Mouse (Mus musculus) limb, embryonic 15.5 days (tissue): ENCODE results near the gene Trmt10b. TPM values are rescaled to one million over a fixed set of nuclear protein-coding genes. Genes with fewer than 3 reads are reported as not detected.
A peak's percentile ranks its signal among the peaks of the same experiment; 100 is the strongest.

Experiments used
- ATAC-seq: fragments of 200-750 bp; cut with Nextera tagmentation; 2 replicates; pipeline ENCODE4 v1.8.0; 2017; ENCODE audit warnings: low read depth, moderate TSS enrichment; ENCODE audit not compliant: insufficient number of reproducible peaks, low FRiP score, low TSS enrichment
- H3K27ac ChIP-seq: fragments of 300-500 bp; sonication (generic); 2 replicates; pipeline ENCODE4 v1.5.1; 2015; ENCODE audit warnings: moderate library complexity, mild to moderate bottlenecking, inconsistent platforms
- H3K27me3 ChIP-seq: fragments of 300-500 bp; sonication (generic); 2 replicates; pipeline ENCODE4 v1.6.1; 2015; ENCODE audit warnings: inconsistent platforms
- H3K36me3 ChIP-seq: fragments of 300-500 bp; sonication (generic); 2 replicates; pipeline ENCODE4 v1.6.1; 2015; ENCODE audit warnings: inconsistent platforms
- H3K4me1 ChIP-seq: fragments of 300-500 bp; sonication (generic); 2 replicates; pipeline ENCODE4 v1.6.1; 2015; ENCODE audit warnings: inconsistent platforms
- H3K4me2 ChIP-seq: fragments of 300-500 bp; sonication (generic); 2 replicates; pipeline ENCODE4 v1.6.1; 2015; ENCODE audit warnings: mild to moderate bottlenecking, inconsistent platforms
- H3K4me3 ChIP-seq: fragments of 300-500 bp; sonication (generic); 2 replicates; pipeline ENCODE4 v1.5.1; 2015; ENCODE audit warnings: mild to moderate bottlenecking, inconsistent platforms
- H3K9ac ChIP-seq: fragments of 300-500 bp; sonication (generic); 2 replicates; pipeline ENCODE4 v1.6.1; 2015; ENCODE audit warnings: inconsistent platforms
- H3K9me3 ChIP-seq: fragments of 300-500 bp; sonication (generic); 2 replicates; pipeline ENCODE4 v1.6.1; 2016; ENCODE audit warnings: inconsistent platforms
- WGBS: fragments of 180-500 bp; shearing (Covaris S2); methylation state at CpG from one replicate; pipeline ENCODE4 v1.1.7; 2015; 5-methylcytosine and 5-hydroxymethylcytosine counted together
- polyA plus RNA-seq: library from polyadenylated mRNA; unstranded; fragments of >200 nt; fragmentation: Nextera tagmentation; extraction: Ambion mirVana; gene quantifications from 2 replicates; pipeline ENCODE4 v1.2.1, GENCODE M21; 2015

Gene Trmt10b
- 14.4 and 16.7 TPM in 2 replicates for polyA plus RNA-seq

DNA sequence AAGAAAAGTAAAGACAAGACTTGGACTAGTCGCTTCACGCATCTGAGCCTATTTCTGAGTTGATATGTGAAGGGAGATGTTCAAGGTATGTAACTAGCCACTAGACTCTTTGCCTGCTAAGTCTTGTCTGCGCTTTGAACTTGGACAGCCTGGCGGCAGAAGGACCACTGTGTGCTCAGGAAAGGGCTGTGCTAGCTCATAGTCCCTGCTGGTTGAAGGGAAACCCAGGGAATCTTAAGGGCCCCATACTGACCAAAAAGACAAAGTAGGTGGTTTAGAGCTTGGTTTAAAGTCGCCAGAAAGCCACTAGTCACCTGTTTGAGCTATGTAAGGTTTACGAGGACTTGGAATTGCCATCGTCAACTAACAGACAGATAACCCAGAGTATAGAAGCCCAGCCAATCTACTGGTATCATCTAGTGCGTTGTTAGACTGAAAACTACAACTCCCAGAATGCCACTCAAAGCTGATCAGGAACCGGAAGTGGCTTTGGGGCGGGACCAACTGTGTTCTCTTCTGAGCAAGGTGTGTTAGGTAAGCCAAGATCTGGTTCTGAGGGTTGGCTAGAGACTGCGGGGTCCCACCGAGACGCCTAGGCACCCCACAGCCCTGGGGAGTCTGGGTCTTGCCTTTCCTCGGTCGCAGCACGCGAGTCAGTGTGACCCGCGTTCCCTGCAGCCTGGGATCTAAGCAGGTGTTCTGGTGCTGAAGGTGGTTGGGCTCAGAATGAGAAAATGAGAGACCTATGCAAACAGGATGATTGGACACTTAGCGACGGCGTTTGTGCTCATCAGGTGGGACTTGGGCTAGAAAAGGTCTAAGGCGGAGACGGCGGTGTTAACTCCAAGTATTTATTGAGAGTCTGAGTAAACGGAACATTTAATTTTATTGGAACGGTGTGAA, at the start of gene Trmt10b:
Gene Trmt10b, plus strand, starts transcription at position 466 of the 903 bp plus-strand sequence.
- H3K36me3 ChIP-seq: peaks cover 18% of the 10 kb centered on the region
- peak within 1 kb of the TSS; percentile 66 for H3K4me2 ChIP-seq
- H3K9me3 ChIP-seq: no peaks in the 10 kb centered on the region
- peak within 1 kb of the TSS; percentile 83 for H3K4me3 ChIP-seq
- WGBS: 19% methylated on average over 27 of the region's 27 CpGs
- no peak for ATAC-seq
- no peaks in the 10 kb centered on the region for H3K27me3 ChIP-seq
- H3K9ac ChIP-seq: peak within 1 kb of the TSS; percentile 67
- H3K4me1 ChIP-seq: peaks cover 11% of the 10 kb centered on the region
- no peak within 1 kb of the TSS for H3K27ac ChIP-seq

DNA sequence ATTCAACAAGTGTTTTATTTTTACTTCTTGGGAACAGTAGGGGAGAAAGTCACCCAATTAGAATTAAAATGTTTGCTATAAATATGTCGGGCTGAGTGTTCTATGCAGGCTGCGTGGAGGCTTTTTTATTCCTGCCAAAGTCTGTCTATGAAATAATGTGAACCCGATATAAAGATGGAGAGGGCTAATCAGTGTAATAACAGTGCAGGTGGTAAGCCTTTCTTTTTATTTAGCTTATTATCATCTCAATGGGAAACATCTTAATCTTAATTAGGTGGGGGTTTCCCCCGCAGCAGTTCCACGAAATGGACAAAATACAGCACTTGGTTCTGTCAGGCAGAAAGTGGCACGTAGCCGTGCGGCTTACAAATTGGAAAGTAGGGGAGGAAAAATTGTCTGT, 45.7 kb upstream of the Trmt10b start:
- Histone ChIP-seq H3K27ac (no peak overlapping the region), H3K27me3 (no peaks in the 10 kb centered on the region), H3K4me3 (no peak overlapping the region), H3K9me3 (no peaks in the 10 kb centered on the region), H3K4me1 (peaks cover 13% of the 10 kb centered on the region), H3K9ac (no peak overlapping the region), H3K36me3 (no peaks in the 10 kb centered on the region), H3K4me2 (no peak overlapping the region)
- WGBS: 72% methylated on average over 8 of the region's 8 CpGs
- ATAC-seq: no peak

DNA sequence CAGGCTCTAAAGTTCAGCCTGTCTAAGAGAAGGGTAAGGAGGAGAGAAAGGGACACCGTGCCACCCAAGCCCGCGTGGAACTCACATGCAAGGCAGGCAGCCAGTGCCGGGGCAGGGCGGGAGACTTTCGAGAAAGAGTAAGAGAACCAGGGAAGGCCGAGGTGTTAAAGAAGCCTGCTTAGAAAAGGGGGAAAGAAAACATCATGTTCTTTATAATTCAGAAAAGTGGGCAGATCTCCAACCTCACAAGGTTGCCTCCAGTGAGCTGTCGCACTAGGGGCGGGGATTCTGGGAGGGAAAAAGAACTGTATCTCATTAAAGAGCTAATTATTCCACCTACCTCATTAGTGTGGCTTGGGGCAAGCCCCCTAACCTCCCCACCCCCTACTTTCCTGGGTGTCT, 44.1 kb upstream of the Trmt10b start:
- Histone ChIP-seq H3K27ac (no peak overlapping the region), H3K27me3 (no peaks in the 10 kb centered on the region), H3K9ac (no peak overlapping the region), H3K4me1 (peaks cover 13% of the 10 kb centered on the region), H3K9me3 (no peaks in the 10 kb centered on the region), H3K4me3 (no peak overlapping the region), H3K36me3 (no peaks in the 10 kb centered on the region), H3K4me2 (no peak overlapping the region)
- ATAC-seq: no peak
- 29% methylated on average over 9 of the region's 9 CpGs for WGBS

DNA sequence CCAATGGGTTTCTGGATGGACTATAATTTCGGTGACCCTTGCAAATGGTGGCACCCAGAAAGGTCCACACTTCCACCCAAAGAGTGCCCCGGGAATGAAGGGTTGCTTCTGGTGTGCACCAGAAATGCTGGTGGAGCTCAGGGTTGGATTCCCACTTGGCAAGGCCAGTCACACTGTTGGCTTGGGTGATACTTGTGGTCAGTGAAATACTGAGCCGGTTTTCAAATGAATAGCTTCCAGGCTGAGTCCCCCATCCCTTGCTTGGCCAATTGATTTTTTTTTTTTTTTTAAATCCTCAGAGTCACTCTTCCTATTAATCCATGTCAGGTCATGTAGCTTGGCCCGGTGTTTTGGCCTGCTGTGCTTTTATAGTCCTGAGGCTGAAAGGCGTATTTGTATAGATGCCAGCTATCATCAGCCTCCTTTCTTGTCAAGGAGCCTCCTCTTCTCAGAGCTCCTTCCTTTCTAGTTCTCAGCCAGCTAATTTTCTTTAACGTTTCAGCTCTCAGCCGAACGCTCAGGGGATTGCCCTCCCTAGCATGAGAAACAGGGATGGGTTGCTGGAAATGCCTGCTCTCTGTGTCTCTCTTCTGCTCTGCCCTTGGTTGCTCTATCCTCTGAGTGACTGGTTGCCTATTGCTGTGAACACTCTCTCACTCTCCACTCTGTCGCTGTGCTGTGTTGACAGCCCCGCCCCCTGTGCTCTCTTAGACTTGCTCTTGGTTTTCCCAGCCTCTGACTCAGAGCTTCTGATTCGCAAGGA, 42.9 kb upstream of the Trmt10b start:
- no peak for ATAC-seq
- WGBS: 54% methylated on average over 11 of the region's 11 CpGs
- no peaks in the 10 kb centered on the region for H3K27me3 ChIP-seq

DNA sequence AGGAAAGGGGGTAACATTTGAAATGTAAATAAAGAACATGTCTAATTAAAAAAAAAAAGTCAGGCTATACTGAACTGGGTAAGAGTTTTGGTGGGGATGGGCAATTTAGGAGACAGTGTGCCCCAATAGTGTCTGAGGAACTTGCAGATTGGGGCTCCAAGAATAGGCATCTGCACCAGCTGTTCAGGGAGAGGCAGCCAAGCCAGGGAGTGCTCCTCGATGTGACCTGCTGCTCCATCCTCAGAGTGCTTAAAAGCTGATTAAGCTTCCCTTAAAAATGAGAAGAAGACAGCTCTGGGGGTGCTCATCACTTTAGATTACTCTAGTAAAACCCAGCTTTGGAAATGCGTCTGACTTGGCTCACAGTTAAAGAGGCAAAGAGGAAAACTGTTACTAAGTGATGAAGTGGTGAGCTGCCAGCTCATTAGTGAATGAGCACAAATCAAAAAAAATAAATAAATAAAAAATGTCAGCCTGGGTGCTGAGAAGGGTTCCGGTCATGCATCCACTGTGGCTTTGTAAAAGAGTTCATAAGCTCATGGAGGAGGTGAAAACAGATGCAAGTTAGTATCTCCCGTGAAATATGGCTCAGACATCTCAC, 37.6 kb upstream of the Trmt10b start:
- ATAC-seq: no peak
- Histone ChIP-seq H3K36me3 (no peaks in the 10 kb centered on the region), H3K9me3 (no peaks in the 10 kb centered on the region), H3K4me2 (no peak overlapping the region), H3K4me3 (no peak overlapping the region), H3K27me3 (no peaks in the 10 kb centered on the region), H3K9ac (no peak overlapping the region), H3K4me1 (peaks cover 10% of the 10 kb centered on the region), H3K27ac (no peak overlapping the region)
- 60% methylated on average over 4 of the region's 4 CpGs for WGBS

More for the DNA sequence above, 42.9 kb upstream of the Trmt10b start:
- Histone ChIP-seq H3K9ac (no peak overlapping the region), H3K36me3 (no peaks in the 10 kb centered on the region), H3K9me3 (no peaks in the 10 kb centered on the region), H3K4me2 (no peak overlapping the region), H3K4me3 (no peak overlapping the region), H3K4me1 (peaks cover 13% of the 10 kb centered on the region), H3K27ac (no peak overlapping the region)

DNA sequence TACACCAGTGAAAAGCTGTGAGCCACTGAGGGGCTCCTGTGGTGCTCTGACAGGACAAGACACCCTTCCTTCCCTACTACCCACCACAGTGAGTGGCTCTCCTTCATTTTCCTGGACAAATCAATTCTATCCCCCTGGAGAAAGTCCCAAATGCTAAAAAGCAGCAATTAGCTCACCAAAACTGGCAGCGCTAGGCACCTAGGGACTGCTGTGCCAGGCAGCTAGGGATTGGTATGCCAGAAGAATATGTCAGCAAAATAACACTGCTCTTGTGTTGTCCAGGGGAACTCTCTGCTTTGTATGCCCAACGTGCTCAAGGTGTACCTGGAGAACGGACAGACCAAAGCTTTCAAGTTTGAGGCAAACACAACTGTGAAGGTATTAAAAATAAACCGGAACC, 35.4 kb upstream of the Trmt10b start:
- WGBS: 90% methylated on average over 4 of the region's 4 CpGs
- Histone ChIP-seq H3K36me3 (no peaks in the 10 kb centered on the region), H3K4me2 (no peak overlapping the region), H3K9ac (no peak overlapping the region), H3K27ac (no peak overlapping the region), H3K27me3 (no peaks in the 10 kb centered on the region), H3K4me3 (no peak overlapping the region), H3K4me1 (peaks cover 8% of the 10 kb centered on the region; the same call in 1 of the 2 replicates), H3K9me3 (no peaks in the 10 kb centered on the region)
- ATAC-seq: no peak

DNA sequence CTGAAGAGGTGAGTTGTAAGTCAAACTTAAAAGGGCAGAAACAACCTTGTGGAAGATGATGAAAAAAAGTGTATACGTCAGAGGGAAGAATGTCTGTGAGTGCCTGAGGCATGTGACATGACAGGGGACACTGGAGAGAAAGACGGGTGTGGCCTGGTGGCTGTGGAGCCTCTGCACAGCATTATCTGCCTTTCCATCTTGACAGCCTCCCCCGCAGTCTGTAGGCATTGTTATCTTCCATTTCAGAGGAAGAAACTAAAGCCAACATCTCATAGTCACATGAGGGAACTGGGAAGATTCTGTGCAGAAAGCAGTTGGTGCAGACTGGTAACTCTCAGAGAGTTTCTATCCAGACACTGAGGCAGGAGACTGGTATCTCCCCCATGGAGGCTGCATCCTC, 29.0 kb upstream of the Trmt10b start:
- 53% methylated on average over 3 of the region's 3 CpGs for WGBS
- no peaks in the 10 kb centered on the region for H3K36me3 ChIP-seq
- ATAC-seq: no peak
- H3K9me3 ChIP-seq: no peaks in the 10 kb centered on the region
- H3K27me3 ChIP-seq: no peaks in the 10 kb centered on the region
- H3K4me2 ChIP-seq: no peak overlapping the region
- H3K27ac ChIP-seq: no peak overlapping the region
- H3K4me3 ChIP-seq: no peak overlapping the region
- peaks cover 7% of the 10 kb centered on the region; the same call in 1 of the 2 replicates for H3K4me1 ChIP-seq
- no peak overlapping the region for H3K9ac ChIP-seq

DNA sequence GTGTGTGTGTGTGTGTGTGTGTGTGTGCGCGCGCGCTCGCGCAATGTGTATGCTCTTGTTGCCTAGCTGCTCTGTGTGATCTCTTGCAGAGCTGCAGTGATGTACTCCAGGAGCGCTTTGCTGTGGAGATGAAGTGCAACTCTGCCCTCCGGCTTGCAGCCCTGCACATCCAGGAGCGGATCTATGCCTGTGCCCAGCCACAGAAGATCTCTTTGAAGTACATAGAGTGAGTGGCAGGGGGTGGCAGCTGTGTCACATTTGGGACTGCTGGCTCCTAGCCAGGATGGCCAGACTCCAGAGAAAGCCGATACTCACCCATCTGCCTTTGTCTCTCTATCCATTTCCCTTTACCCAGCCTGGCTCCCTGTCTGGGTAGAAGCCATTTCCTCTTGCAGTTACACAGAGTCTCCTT, 25.9 kb upstream of the Trmt10b start:
- Histone ChIP-seq H3K9ac (no peak overlapping the region), H3K27ac (no peak overlapping the region), H3K27me3 (no peaks in the 10 kb centered on the region), H3K9me3 (no peaks in the 10 kb centered on the region), H3K36me3 (no peaks in the 10 kb centered on the region), H3K4me3 (no peak overlapping the region), H3K4me1 (peaks cover 7% of the 10 kb centered on the region; the same call in 1 of the 2 replicates), H3K4me2 (no peak overlapping the region)
- WGBS: 61% methylated on average over 10 of the region's 10 CpGs
- peak; percentile 64 for ATAC-seq

DNA sequence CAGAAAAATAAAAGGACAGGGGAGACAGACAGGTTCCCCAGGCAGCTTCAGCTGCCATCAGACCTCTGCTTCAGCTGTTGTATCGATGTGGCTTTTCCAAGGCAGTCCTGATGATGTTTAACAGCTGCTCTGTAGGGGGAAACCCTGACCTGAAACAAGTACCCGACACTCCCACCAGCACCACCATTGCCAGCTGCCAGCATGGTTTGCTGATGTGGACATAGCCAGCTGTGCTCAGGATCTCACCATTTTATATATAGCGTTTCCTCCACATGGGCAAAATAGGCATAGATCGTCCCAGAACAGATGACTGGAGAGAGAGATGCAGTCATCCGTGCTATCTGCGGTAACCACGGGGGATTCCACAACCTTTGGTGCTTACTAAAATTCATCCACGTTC, 21.2 kb upstream of the Trmt10b start:
- no peaks in the 10 kb centered on the region for H3K27me3 ChIP-seq
- 66% methylated on average over 8 of the region's 8 CpGs for WGBS
- H3K27ac ChIP-seq: no peak overlapping the region
- no peak overlapping the region for H3K9ac ChIP-seq
- no peak overlapping the region for H3K4me2 ChIP-seq
- ATAC-seq: no peak
- H3K4me1 ChIP-seq: peaks cover 7% of the 10 kb centered on the region; the same call in 1 of the 2 replicates
- H3K4me3 ChIP-seq: no peak overlapping the region
- no peaks in the 10 kb centered on the region for H3K36me3 ChIP-seq
- no peaks in the 10 kb centered on the region for H3K9me3 ChIP-seq

DNA sequence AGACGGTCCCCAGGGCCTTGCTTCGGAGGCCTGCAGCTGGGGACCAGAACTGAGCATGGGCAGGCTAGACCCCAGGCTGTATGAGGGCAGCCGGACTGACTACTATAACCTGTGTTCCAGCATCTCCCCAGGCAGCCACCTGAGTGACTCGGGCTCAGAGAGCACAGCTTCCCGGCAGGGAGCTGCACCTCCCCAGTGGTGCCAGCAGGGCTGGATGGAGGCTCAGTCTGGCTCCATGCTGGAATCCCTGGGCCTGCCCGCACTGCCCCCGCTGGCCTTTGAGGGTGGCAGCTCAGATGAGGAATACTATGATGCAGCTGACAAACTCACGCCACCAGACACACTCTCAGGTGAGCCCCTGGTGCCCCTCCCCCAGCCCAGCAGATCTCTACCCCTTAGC, 17.6 kb upstream of the Trmt10b start:
- no peaks in the 10 kb centered on the region for H3K36me3 ChIP-seq
- 48% methylated on average over 8 of the region's 8 CpGs for WGBS
- no peaks in the 10 kb centered on the region for H3K9me3 ChIP-seq
- H3K4me1 ChIP-seq: no peaks in the 10 kb centered on the region
- no peak overlapping the region for H3K27ac ChIP-seq
- no peak overlapping the region for H3K4me3 ChIP-seq
- no peak overlapping the region for H3K4me2 ChIP-seq
- ATAC-seq: no peak
- H3K27me3 ChIP-seq: no peaks in the 10 kb centered on the region
- no peak overlapping the region for H3K9ac ChIP-seq

DNA sequence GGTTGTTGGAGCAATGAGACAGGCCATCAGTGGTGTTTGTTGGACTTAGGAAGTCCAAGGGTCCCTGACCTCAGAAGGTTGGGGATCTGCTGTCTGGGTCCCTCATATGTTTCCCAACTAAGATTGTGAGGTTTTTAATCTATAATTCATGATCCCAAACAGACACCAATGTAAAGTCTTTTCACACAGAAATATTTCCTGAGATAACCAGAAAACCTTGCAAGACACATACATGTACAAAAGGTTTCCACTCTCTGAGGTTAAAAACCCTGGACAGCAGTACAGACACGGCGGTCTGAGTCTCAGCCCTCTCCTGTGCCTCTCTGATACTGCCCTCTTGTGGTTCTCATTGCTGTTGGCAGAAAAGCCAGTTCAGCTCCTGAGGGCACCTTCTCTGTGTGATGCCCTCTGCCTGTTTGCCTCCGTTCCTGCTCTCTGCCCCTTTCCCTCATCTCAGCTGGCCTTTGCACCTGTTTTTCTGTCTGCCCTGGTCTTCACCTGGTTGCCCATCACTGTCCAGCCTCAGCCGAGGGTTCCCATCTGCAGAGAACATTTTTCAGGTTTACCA, 16.9 kb upstream of the Trmt10b start:
- no peaks in the 10 kb centered on the region for H3K9me3 ChIP-seq
- WGBS: 19% methylated on average over 4 of the region's 4 CpGs

More for the DNA sequence above, 16.9 kb upstream of the Trmt10b start:
- Histone ChIP-seq H3K27me3 (no peaks in the 10 kb centered on the region), H3K9ac (no peak overlapping the region), H3K27ac (no peak overlapping the region), H3K4me3 (no peak overlapping the region), H3K36me3 (no peaks in the 10 kb centered on the region), H3K4me2 (no peak overlapping the region), H3K4me1 (no peaks in the 10 kb centered on the region)
- ATAC-seq: no peak
